Mouse (Mus musculus): ENCODE results near the gene Lrrc51. TPM values are rescaled to one million over a fixed set of nuclear protein-coding genes. Genes with fewer than 3 reads are reported as not detected.

Gene Lrrc51
- polyA plus RNA-seq, 2 experiments: 1.4 to 2.1 TPM

- no peak for ATAC-seq (ENCODE audit: insufficient read depth)
- TF ChIP-seq CTCF (IDR thresholded peaks at IDR 0.05; ENCODE audit: low read depth) (no peak), EP300 (IDR thresholded peaks at IDR 0.05; ENCODE audit: low read depth) (no peak)
- Histone ChIP-seq H3K9ac (replicated peaks) (no peak overlapping the region), H3K4me2 (ENCODE audit: low read depth) (no peak overlapping the region), H3K4me3 (ENCODE audit: insufficient read depth in 1 of 2, low read depth in 2 of 2, low read length in 2 of 2) (no peak overlapping the region), H3K4me1 (replicated peaks; ENCODE audit: control insufficient read depth in 2 of 2, insufficient read depth in 2 of 2, low read length in 1 of 2) (peaks cover 12 to 13% of the 10 kb centered on the region in 2 experiments), H3K27me3 (ENCODE audit: control insufficient read depth, insufficient read depth, low read length) (no peaks in the 10 kb centered on the region), H3K9me3 (ENCODE audit: control insufficient read depth, low read length) (no peaks in the 10 kb centered on the region), H3K36me3 (replicated peaks; ENCODE audit: control insufficient read depth, insufficient read depth, low read depth) (no peaks in the 10 kb centered on the region; the same call in 1 of the 2 replicates), H3K27ac (no peak overlapping the region)
- 81% methylated on average over 16 of the region's 16 CpGs for WGBS (ENCODE audit: insufficient replicate concordance)
- DNase-seq (ENCODE audit: low read depth in 3 of 3, low spot score in 3 of 3): no peak
Measured at GRCm38 (mm10) chr7:101900331-101901097, 33.2 kb downstream of the Lrrc51 start.

- no peaks in the 10 kb centered on the region for H3K27me3 ChIP-seq (ENCODE audit: control insufficient read depth, insufficient read depth, low read length)
- no peaks in the 10 kb centered on the region for H3K9me3 ChIP-seq (ENCODE audit: control insufficient read depth, low read length)
- H3K4me1 ChIP-seq (replicated peaks; ENCODE audit: control insufficient read depth in 2 of 2, insufficient read depth in 2 of 2, low read length in 1 of 2): peaks cover 7 to 9% of the 10 kb centered on the region in 2 experiments
- ATAC-seq (ENCODE audit: insufficient read depth) (peak; percentile 97), DNase-seq (ENCODE audit: low read depth in 3 of 3, low spot score in 3 of 3) (peak; percentile 99 to 100 (median 99))
- H3K9ac ChIP-seq (replicated peaks): peak overlapping the region; percentile 83
- TF ChIP-seq CTCF (IDR thresholded peaks at IDR 0.05; ENCODE audit: low read depth): no peak
- 0 out of 2 replicates have a peak, but pooled peaks have one; percentile 46 for TF ChIP-seq EP300 (IDR thresholded peaks at IDR 0.05; ENCODE audit: low read depth)
- WGBS (ENCODE audit: insufficient replicate concordance): under 1% methylated on average over 57 of the region's 57 CpGs
- peak overlapping the region; percentile 86 for H3K27ac ChIP-seq
- H3K4me2 ChIP-seq (ENCODE audit: low read depth): peak overlapping the region; percentile 96
- peak overlapping the region; percentile 70 to 86 for H3K4me3 ChIP-seq (ENCODE audit: insufficient read depth in 1 of 2, low read depth in 2 of 2, low read length in 2 of 2)
- no peaks in the 10 kb centered on the region; the same call in 1 of the 2 replicates for H3K36me3 ChIP-seq (replicated peaks; ENCODE audit: control insufficient read depth, insufficient read depth, low read depth)
Measured at GRCm38 (mm10) chr7:101896104-101897066, 37.3 kb downstream of the Lrrc51 start.

DNA sequence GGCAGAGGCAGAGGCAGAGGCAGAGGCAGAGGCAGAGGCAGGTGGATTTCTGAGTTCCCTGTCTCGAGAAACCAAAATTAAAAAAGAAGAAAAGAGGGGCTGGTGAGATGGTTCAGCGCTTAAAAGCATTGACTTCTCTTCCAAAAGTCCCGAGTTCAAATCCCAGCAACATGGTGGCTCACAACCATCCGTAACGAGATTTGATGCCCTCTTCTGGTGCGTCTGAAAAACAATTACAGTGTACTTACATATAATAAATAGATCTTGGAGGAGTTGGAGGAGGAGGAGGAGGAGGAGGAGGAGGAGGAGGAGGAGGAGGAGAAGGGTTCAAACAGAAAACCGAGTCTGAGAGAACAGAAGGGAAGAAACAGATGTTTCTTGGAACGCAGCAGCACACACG is 38.0 kb downstream of the Lrrc51 start:
- Histone ChIP-seq H3K4me3 (ENCODE audit: insufficient read depth in 1 of 2, low read depth in 2 of 2, low read length in 2 of 2) (peak overlapping the region; percentile 70 to 86), H3K36me3 (replicated peaks; ENCODE audit: control insufficient read depth, insufficient read depth, low read depth) (no peaks in the 10 kb centered on the region; the same call in 1 of the 2 replicates), H3K9ac (replicated peaks) (peak overlapping the region; percentile 40), H3K27ac (peak overlapping the region; percentile 26), H3K4me1 (replicated peaks; ENCODE audit: control insufficient read depth in 2 of 2, insufficient read depth in 2 of 2, low read length in 1 of 2) (peaks cover 7 to 9% of the 10 kb centered on the region in 2 experiments), H3K27me3 (ENCODE audit: control insufficient read depth, insufficient read depth, low read length) (no peaks in the 10 kb centered on the region), H3K9me3 (ENCODE audit: control insufficient read depth, low read length) (no peaks in the 10 kb centered on the region), H3K4me2 (ENCODE audit: low read depth) (peak overlapping the region; percentile 96)
- DNase-seq (ENCODE audit: low read depth in 3 of 3, low spot score in 3 of 3) (no peak), ATAC-seq (ENCODE audit: insufficient read depth) (no peak)
- 27% methylated on average over 9 of the region's 9 CpGs for whole genome bisulfite sequencing (ENCODE audit: insufficient replicate concordance)
- TF ChIP-seq EP300 (IDR thresholded peaks at IDR 0.05; ENCODE audit: low read depth) (no peak), CTCF (IDR thresholded peaks at IDR 0.05; ENCODE audit: low read depth) (no peak)

- Histone ChIP-seq H3K4me3 (ENCODE audit: insufficient read depth in 1 of 2, low read depth in 2 of 2, low read length in 2 of 2) (no peak overlapping the region), H3K9ac (replicated peaks) (no peak overlapping the region), H3K36me3 (replicated peaks; ENCODE audit: control insufficient read depth, insufficient read depth, low read depth) (no peaks in the 10 kb centered on the region), H3K9me3 (ENCODE audit: control insufficient read depth, low read length) (no peaks in the 10 kb centered on the region), H3K4me1 (replicated peaks; ENCODE audit: control insufficient read depth in 2 of 2, insufficient read depth in 2 of 2, low read length in 1 of 2) (no peaks in the 10 kb centered on the region), H3K4me2 (ENCODE audit: low read depth) (no peak overlapping the region), H3K27ac (no peak overlapping the region), H3K27me3 (ENCODE audit: control insufficient read depth, insufficient read depth, low read length) (no peaks in the 10 kb centered on the region)
- ATAC-seq (ENCODE audit: insufficient read depth): no peak
- TF ChIP-seq CTCF (IDR thresholded peaks at IDR 0.05; ENCODE audit: low read depth) (no peak), EP300 (IDR thresholded peaks at IDR 0.05; ENCODE audit: low read depth) (no peak)
- 56% methylated on average over 4 of the region's 4 CpGs for WGBS (ENCODE audit: insufficient replicate concordance)
- DNase-seq (ENCODE audit: low read depth in 3 of 3, low spot score in 3 of 3): no peak
Measured at GRCm38 (mm10) chr7:101888460-101888859, 45.2 kb downstream of the Lrrc51 start.

Measured in liver, embryonic 14.5 days (tissue).